Mouse (Mus musculus) CH12.LX (cell line): ENCODE data around the gene Plekhg2.

Experiments
- CTCF ChIP-seq, 2 experiments: IDR thresholded peaks in 1 of 2; conservative IDR thresholded peaks in 1 of 2; 2 replicates each; pipeline ENCODE4 v1.5.1; 2011 to 2012; ENCODE audit warnings: low read depth in 2 of 2, low read length in 2 of 2, improper control_type of control experiment in 1 of 2, inconsistent platforms in 1 of 2, mild to moderate bottlenecking in 1 of 2, moderate library complexity in 1 of 2
- ELF1 ChIP-seq: IDR thresholded peaks from 2 replicates; pipeline ENCODE4 v1.6.1; 2014; ENCODE audit warnings: low read depth, mild to moderate bottlenecking, inconsistent platforms, low read length, improper control_type of control experiment
- EP300 ChIP-seq: IDR thresholded peaks from 2 replicates; pipeline ENCODE4 v1.6.1; 2011; ENCODE audit warnings: low read length, improper control_type of control experiment
- ETS1 ChIP-seq: conservative IDR thresholded peaks from 2 replicates; pipeline ENCODE4 v1.6.1; 2012; ENCODE audit warnings: low read depth, mild to moderate bottlenecking, inconsistent platforms, low read length, improper control_type of control experiment, moderate library complexity
- GABPA ChIP-seq: IDR thresholded peaks from 2 replicates; pipeline ENCODE4 v1.6.1; 2012; ENCODE audit warnings: low read depth, low read length, improper control_type of control experiment, inconsistent platforms; ENCODE audit not compliant: insufficient replicate concordance
- POLR2A ChIP-seq: IDR thresholded peaks from 2 replicates; pipeline ENCODE4 v1.6.1; 2011; ENCODE audit warnings: low read depth, mild to moderate bottlenecking, improper control_type of control experiment, low read length
- RAD21 ChIP-seq: IDR thresholded peaks from 2 replicates; pipeline ENCODE4 v1.6.1; 2011; ENCODE audit warnings: low read depth, mild to moderate bottlenecking, low read length, improper control_type of control experiment, moderate library complexity
- UBTF ChIP-seq: IDR thresholded peaks from 2 replicates; pipeline ENCODE4 v1.6.1; 2012; ENCODE audit warnings: low read depth, mild to moderate bottlenecking, inconsistent platforms, low read length, improper control_type of control experiment, moderate library complexity
- USF2 ChIP-seq: conservative IDR thresholded peaks from 2 replicates; pipeline ENCODE4 v1.6.1; 2011; ENCODE audit warnings: low read depth, low read length, improper control_type of control experiment

GRCm38 (mm10) chr7:28362441-28363060 lies 9.8 kb downstream of the Plekhg2 start:
- TF ChIP-seq CTCF (conservative IDR thresholded peaks at IDR 0.05 in 1 of 2, IDR thresholded peaks at IDR 0.05 in 1 of 2; ENCODE audit: low read depth in 2 of 2, low read length in 2 of 2) (no peak), UBTF (no peak), EP300 (no peak), USF2 (no peak), POLR2A (no peak), GABPA (no peak), RAD21 (no peak), ELF1 (no peak), ETS1 (no peak)
